Mouse (Mus musculus) thymus, adult 18-20 months (tissue): ENCODE results near the gene Stat5b.
"Not testable (repeated sequence)": the region's sequence is repeated elsewhere in the genome, so short reads cannot be mapped to it uniquely, and the experiment has no call there.

Source experiments
- DNase-seq, 2 experiments: peaks; one replicate each; pipeline ENCODE4 v3.0.0; 2022; ENCODE audit warnings: mixed read lengths in 2 of 2

Gene Stat5b

GRCm38 (mm10) chr11:100806380-100807305 is 43.9 kb downstream of the Stat5b start:
- no peak for DNase-seq

- no peak for DNase-seq
These were observed 45.0 kb downstream of the Stat5b start for GRCm38 (mm10) chr11:100805535-100805934.

GRCm38 (mm10) chr11:100804409-100804808 is 46.1 kb downstream of the Stat5b start:
- DNase-seq, result no peak

GRCm38 (mm10) chr11:100799426-100799825 is 51.1 kb downstream of the Stat5b start:
- no peak for DNase-seq

- no peak for DNase-seq
These were observed 53.9 kb downstream of the Stat5b start for GRCm38 (mm10) chr11:100796585-100796984.

- no peak for DNase-seq
These were observed 55.1 kb downstream of the Stat5b start for GRCm38 (mm10) chr11:100795386-100795785.

GRCm38 (mm10) chr11:100791457-100792049 is 59.0 kb downstream of the Stat5b start:
- DNase-seq, result no peak

GRCm38 (mm10) chr11:100790644-100791043 is 59.9 kb downstream of the Stat5b start:
- not testable (repeated sequence) for DNase-seq

- DNase-seq, result no peak
These were observed 60.8 kb downstream of the Stat5b start for GRCm38 (mm10) chr11:100789702-100790101.

GRCm38 (mm10) chr11:100785774-100786173 is 64.8 kb downstream of the Stat5b start:
- DNase-seq, result no peak

GRCm38 (mm10) chr11:100784286-100784685 is 66.2 kb downstream of the Stat5b start:
- no peak for DNase-seq

GRCm38 (mm10) chr11:100782568-100782967 is 68.0 kb downstream of the Stat5b start:
- no peak for DNase-seq

- DNase-seq, result no peak
These were observed 68.6 kb downstream of the Stat5b start for GRCm38 (mm10) chr11:100781763-100782475.

GRCm38 (mm10) chr11:100780247-100780646 is 70.3 kb downstream of the Stat5b start:
- DNase-seq, result no peak

- no peak for DNase-seq
These were observed 72.5 kb downstream of the Stat5b start for GRCm38 (mm10) chr11:100778069-100778468.

GRCm38 (mm10) chr11:100775921-100776320 is 74.6 kb downstream of the Stat5b start:
- no peak for DNase-seq

GRCm38 (mm10) chr11:100774261-100774660 is 76.3 kb downstream of the Stat5b start:
- DNase-seq, result no peak

- DNase-seq, result peak; percentile 61 to 74
These were observed 79.7 kb downstream of the Stat5b start, which contains the start of gene Ghdc for GRCm38 (mm10) chr11:100770646-100771408. Ghdc (minus strand) TSS chr11:100770957.

GRCm38 (mm10) chr11:100769980-100770379 is 80.5 kb downstream of the Stat5b start:
- DNase-seq, result no peak

- no peak for DNase-seq
These were observed 82.7 kb downstream of the Stat5b start for GRCm38 (mm10) chr11:100767871-100768270.

GRCm38 (mm10) chr11:100766726-100767125 is 83.8 kb downstream of the Stat5b start:
- DNase-seq, result no peak

- no peak for DNase-seq
These were observed 87.7 kb downstream of the Stat5b start, which contains the start of gene Hcrt for GRCm38 (mm10) chr11:100762831-100763230. Hcrt (minus strand) TSS chr11:100762931.
